Mouse (Mus musculus): Measurements from ENCODE around the gene Hnrnpdl. TPM values are rescaled to one million over a fixed set of nuclear protein-coding genes. Genes with fewer than 3 reads are reported as not detected.

Hnrnpdl gene
- 194 and 254 TPM in 2 replicates for polyA plus RNA-seq (2012; rRNA removed)

DNA sequence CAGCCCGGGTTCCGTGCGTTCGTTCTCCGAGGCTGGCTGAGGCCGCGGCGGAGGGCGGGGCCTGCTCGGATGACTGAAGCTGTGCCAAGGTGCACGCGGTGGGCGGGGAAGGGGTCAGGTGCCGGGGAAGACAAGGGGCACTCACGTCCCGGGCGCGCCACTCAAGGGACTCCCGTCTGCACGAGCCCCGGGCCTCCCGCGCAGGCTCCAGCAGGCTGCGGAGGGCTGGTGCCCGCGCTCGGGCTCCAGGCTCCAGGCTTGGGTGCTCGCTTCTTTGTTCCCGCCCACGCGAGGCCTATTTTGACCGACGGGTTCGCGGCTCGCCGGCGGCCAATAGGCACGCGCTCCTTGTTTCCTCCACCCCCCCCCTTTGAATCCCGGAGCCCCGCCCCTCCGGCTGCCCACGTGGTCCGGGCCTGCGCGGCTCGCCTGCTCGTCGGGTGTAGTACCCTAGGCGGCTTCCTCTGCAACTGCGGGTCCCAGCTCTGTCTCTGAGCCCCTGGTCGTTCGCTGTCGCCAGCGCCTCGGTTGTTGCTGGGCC lies at the start of gene Hnrnpdl, which contains the start of gene Enoph1:
Hnrnpdl (minus strand) TSS at position 63 of the 541 bp plus-strand sequence.
Enoph1 (plus strand) TSS at position 384 of the 541 bp plus-strand sequence.
- peak; percentile 93 for DNase-seq (ENCODE audit: low spot score)

GRCm38 (mm10) chr5:100085097-100085496 lies 45.6 kb upstream of the Hnrnpdl start:
- DNase-seq (ENCODE audit: low spot score) = no peak

DNA sequence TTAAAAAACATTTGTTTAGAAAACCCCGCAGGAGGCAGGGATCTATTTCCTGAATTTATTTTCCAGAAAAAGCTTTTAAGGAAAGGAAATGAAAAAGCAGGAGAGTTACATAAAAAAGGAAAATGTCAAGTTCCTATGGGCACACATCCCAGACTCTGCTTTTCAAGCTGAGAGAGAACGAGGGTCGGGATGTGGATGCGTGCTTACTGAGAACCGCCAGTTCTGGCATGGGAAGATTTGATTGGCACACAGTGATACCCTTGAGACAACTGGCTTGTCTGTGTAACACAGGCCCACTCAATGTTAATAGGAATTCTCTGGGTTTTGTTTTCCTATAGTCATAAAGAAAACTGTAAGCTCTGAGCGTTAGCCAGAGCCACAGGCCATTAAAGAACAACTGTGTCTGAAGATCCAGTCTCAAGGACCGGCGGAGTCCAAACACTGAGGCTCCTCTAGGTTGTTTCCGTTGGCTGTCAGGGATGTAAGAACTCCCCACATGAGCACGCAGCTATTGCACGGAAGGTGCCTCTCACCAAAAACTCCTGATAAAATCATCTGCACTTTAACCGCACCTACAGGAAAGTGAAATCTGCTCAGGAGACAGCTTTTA lies 44.6 kb upstream of the Hnrnpdl start:
- DNase-seq (ENCODE audit: low spot score) = no peak

DNA sequence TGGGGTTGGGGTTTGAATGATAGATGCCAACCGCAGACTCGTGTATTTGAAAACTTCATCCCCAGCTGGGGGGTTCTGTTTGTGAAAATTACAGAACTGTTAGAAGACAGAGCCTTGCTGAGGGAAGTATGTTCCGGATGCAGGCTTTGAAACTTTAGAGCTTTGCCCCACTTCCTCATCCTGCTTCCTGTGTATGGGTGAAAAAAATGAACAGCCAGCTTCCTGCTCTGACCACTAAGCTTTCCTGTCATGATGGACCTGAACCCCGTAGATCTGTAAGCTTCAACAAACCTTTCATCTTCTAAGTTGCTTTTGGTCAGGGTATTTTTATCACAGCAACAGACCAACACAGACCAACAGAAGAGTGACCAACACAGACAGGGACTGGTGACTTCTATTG lies 42.5 kb upstream of the Hnrnpdl start:
- no peak for DNase-seq (ENCODE audit: low spot score)

- no peak for DNase-seq (ENCODE audit: low spot score)
These were observed 40.4 kb upstream of the Hnrnpdl start for GRCm38 (mm10) chr5:100079931-100080275.

GRCm38 (mm10) chr5:100079040-100079930 lies 39.8 kb upstream of the Hnrnpdl start:
- DNase-seq (ENCODE audit: low spot score) = no peak

DNA sequence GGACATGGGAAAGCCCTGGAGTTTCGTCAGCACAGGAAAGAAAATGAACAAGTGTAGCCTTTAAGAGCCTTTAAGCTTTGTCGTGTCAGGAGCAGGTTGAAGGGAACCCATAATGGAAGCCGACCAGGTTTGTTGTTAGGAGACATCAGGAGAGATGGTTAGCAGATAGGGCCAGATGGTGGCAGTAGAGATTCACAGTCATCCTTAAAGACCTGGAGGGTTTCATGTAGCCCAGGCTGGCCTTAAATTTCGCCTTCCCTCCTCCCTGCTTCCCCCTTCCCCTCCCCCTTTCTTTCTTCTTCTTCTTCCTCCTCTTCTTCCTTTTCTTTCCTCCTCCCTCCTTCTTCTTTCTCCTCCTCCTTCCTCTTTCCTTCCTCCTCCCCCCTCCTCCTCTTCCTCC lies 35.1 kb upstream of the Hnrnpdl start:
- no peak for DNase-seq (ENCODE audit: low spot score)

DNA sequence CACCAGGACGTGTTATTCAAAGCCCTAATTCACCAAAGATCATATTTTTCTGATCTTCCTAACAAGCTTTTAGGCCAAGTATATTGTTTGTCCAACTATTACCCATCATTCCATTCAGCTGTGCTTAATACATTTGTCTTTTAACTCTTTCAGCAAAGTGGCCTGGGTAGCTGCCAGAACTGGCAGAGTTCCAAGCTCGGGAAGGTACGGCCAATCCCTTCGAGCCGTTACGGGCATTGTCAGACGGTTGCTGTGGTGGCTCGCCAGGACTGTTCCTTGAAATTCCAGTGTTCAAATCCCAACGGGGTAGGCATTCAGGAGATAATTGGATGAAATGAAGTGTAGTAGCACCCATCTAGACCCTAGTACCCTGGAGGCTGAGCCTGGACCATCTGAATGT lies 33.1 kb upstream of the Hnrnpdl start:
- no peak for DNase-seq (ENCODE audit: low spot score)

GRCm38 (mm10) chr5:100071541-100071940 lies 32.1 kb upstream of the Hnrnpdl start:
- no peak for DNase-seq (ENCODE audit: low spot score)

DNA sequence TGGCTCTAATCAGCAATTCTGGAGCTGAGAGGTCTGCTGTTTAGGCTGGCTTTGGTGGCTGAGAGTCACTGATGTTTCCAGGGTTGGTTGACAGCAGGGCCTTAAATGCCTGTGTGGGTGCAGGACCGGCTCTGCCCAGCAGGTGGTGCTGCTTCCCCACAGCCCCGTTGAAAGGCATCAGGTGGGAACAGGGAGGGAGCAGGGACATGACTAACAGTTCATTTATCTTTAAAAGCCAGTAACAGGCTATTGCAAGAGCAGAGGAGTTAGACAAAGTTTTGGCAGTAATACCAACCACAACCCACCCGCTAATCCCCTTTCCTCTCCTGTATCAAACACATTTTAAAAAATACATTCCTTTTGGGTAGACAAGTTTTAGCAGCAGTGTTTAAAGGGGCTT lies 30.8 kb upstream of the Hnrnpdl start:
- DNase-seq (ENCODE audit: low spot score) = peak; percentile 81

DNA sequence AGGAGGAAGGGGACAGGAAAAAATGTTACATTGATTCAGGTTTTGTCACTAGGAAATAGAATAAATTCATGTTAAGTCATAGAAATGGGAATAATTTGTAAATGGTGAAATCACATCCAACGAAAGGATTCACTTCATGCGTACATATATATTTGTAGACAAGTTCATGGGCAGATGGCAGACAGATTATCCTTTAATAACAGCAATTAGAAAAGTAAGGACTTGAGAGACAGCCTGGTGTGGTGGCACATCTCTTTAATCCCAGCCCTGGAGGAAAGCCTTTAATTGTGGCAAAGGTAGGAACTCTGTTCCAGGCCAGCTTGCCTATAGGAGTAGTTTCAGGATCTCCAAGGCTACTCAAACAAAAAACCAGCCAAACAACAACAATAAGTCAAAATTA lies 30.1 kb upstream of the Hnrnpdl start:
- no peak for DNase-seq (ENCODE audit: low spot score)

DNA sequence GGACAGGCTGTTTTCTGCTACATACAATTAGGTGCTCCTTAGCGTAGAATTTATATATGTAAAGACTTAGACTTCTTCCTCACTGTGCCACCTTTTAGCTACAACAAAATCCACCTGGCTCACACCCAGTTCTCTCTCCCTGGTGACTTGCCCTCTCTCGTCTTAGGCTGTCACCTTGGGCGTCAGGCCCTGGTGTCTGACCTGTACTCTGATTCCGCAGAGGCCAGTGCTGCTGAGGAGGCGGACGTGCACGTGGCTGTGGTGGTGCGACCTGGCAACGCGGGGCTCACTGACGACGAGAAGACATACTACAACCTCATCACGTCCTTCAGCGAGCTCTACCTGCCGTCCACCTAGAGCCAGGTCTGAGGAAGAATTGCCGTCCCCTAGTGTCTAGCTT lies 28.1 kb upstream of the Hnrnpdl start:
- no peak for DNase-seq (ENCODE audit: low spot score)

DNA sequence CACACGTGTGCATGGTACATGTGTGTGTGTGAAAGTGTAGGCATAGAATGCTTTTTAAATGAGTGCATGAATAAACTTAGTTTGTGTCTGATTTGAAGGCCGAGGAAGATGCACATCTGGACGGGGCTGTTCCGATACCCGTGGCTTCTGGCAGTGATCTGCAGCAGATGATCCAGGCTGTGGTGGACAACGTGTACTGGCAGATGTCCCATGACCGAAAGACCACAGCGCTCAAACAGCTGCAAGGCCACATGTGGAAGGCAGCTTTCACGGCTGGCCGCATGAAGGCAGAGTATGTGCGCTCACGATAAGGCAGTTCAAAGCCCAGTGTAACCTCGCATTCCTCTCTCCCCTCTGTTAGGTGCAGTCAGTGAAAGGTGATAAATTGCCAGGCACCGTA lies 21.4 kb upstream of the Hnrnpdl start:
- DNase-seq (ENCODE audit: low spot score) = no peak

GRCm38 (mm10) chr5:100059326-100059725 lies 19.9 kb upstream of the Hnrnpdl start:
- no peak for DNase-seq (ENCODE audit: low spot score)

DNA sequence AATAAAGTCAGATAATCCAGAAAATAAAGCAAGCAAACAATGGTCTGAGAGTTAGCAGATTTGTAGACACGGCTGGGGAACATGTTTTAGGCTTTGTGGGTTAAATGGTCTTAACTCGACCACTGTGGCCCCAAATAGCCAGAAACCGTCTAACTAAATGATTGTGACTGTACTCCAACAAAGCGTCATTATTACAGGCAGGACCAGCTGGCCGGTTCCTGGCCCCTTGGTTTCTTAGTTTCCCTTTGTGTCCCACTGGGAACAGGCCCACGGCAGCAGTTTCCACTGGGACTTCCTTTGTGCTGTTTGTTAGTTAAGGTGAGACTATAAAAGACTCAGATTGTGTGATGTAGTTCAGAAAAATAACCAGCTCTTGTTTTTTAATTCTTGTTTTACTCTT lies 19.3 kb upstream of the Hnrnpdl start:
- DNase-seq (ENCODE audit: low spot score) = no peak

- no peak for DNase-seq (ENCODE audit: low spot score)
These were observed 18.2 kb upstream of the Hnrnpdl start for GRCm38 (mm10) chr5:100057461-100058209.

- DNase-seq (ENCODE audit: low spot score) = no peak
These were observed 16.5 kb upstream of the Hnrnpdl start for GRCm38 (mm10) chr5:100055866-100056369.

- DNase-seq (ENCODE audit: low spot score) = no peak
These were observed 15.5 kb upstream of the Hnrnpdl start for GRCm38 (mm10) chr5:100054807-100055547.

- no peak for DNase-seq (ENCODE audit: low spot score)
These were observed 13.3 kb upstream of the Hnrnpdl start for GRCm38 (mm10) chr5:100052728-100053127.

DNA sequence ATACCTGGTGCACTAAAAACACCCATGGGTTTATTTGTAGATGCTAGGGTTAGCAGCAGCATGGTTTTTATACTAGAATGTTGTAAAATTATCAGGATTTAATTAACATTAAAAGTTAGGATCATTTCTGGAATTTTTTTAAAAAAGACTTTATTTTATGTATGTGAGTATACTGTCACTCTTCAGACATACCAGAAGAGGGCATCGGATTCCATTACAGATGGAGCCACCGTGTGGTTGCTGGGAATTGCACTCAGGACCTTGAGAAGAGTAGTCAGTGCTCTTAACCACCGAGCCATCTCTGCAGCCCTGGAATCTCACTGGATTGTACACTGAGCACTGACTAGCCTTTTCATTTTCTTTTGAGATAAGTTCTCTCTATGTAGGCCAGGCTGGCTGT lies 10.4 kb upstream of the Hnrnpdl start:
- no peak for DNase-seq (ENCODE audit: low spot score)

DNA sequence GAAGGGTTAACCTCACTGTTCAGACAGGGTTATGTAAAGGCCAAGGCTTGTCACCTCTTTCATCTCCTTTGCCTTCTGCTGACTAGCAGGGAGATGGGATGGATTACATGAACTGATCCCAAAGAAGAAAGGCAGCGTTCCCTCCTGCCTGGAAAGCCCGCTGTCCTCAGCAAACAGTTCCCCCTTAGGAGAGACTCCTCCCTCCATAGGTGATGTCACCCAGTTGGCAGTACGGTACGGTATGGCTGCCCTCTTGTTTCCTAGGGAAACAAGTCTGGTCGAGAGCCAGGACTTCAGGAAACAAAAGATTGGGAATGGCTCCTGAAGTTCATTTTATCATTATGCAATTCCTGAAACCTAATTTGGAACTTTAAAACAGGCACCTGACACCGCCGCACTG lies 8.4 kb upstream of the Hnrnpdl start:
- DNase-seq (ENCODE audit: low spot score) = no peak
